Mouse (Mus musculus) E14TG2a.4 (cell line): ENCODE data around the gene Pcdh19.

Experiments used
- CTCF ChIP-seq: conservative IDR thresholded peaks from 2 replicates; pipeline ENCODE4 v1.5.1; 2014; ENCODE audit warnings: low read length
- NANOG ChIP-seq: IDR thresholded peaks from 2 replicates; pipeline ENCODE4 v1.6.1; 2014; ENCODE audit warnings: borderline replicate concordance, low read length, mixed read lengths

DNA sequence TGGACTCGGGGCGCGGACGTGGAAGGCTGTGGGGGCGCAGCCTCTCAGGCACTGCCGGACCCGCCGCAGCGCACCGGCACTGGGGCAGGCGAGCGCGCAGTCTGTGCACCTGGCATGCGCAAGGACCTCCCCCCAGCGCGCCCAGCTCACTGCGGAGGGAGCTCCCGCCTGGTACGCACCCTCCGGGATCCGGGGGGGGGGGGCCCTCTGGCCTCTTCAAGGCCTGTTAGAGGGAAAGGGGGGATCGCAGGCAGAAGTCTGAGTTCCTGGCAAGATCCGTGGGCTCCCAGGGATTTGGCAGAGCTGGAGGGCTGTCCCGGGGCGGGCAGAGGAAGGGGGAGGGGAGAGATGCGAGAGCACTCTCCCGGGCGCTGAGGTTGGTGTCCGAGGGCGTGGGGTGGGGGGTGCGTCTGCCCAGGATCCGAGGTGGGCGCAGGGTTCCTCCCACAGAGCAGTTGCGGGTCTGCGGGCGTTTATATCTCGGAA is 1.1 kb downstream of the Pcdh19 start:
- TF ChIP-seq CTCF (no peak), NANOG (no peak)
